Mouse (Mus musculus): ENCODE results near the gene Taf12. TPM values are rescaled to one million over a fixed set of nuclear protein-coding genes. Genes with fewer than 3 reads are reported as not detected.

Taf12 gene
- polyA plus RNA-seq, 1 experiment from 2014 or later, result 52.5 TPM

DNA sequence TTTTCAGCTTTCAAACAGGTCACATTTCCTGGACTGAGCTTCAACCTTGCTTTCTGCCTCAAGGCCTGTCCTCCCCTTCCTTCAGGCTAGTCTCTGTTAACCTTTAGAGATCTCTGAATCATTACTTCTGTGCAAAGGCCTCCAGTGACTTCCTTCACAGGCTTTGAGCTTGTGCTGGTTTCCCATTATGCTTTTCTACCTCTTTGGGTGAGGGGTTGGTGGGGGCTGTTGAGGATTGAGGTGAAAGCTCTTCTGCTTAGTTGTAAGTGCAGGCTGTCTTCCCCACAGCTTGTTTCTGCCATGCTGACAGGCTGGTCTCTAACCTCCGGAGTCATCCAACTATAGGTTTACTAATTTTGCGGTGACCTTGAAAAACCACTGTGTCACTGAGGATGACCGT, 17.8 kb upstream of the Taf12 start:
- WGBS, result 92% methylated on average over 3 of the region's 3 CpGs
- Histone ChIP-seq H3K4me3 (no peak overlapping the region), H3K9ac (no peak overlapping the region), H3K4me1 (peaks cover 16% of the 10 kb centered on the region), H3K4me2 (no peak overlapping the region), H3K36me3 (peaks cover 13% of the 10 kb centered on the region), H3K27me3 (no peaks in the 10 kb centered on the region), H3K27ac (no peak overlapping the region), H3K9me3 (no peaks in the 10 kb centered on the region)
- ATAC-seq (ENCODE audit: insufficient number of reproducible peaks, insufficient read depth, low FRiP score, low TSS enrichment, low read depth), result no peak

DNA sequence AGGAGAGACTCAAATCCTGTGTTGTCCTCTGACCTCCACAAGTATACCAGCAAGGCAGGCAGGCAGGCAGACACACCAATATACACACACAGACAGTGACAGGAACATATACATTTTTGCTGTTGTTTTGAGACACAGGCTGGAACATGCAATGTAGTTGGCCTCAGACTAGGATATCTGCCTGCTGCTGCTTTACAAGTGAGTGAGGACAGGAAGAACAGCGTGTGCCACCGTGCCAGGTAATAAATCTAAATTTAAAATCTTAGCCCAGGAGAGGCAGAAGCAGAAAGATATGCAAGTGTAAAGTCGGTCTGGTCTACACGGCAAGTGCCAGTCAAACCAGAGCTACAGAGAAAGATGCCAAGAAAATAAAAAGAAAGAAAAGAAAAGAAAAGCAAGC, 14.9 kb upstream of the Taf12 start:
- no peak for ATAC-seq (ENCODE audit: insufficient number of reproducible peaks, insufficient read depth, low FRiP score, low TSS enrichment, low read depth)
- Histone ChIP-seq H3K36me3 (0 out of 2 replicates have a peak, but pooled peaks cover 4% of the 10 kb centered on the region), H3K27ac (no peak overlapping the region), H3K27me3 (no peaks in the 10 kb centered on the region), H3K4me2 (peak overlapping the region; percentile 86; the same call in 1 of the 2 replicates), H3K9ac (peak overlapping the region; percentile 37; the same call in 1 of the 2 replicates), H3K9me3 (no peaks in the 10 kb centered on the region), H3K4me1 (peaks cover 22% of the 10 kb centered on the region), H3K4me3 (peak overlapping the region; percentile 78; the same call in 1 of the 2 replicates)
- 90% methylated on average over 4 of the region's 4 CpGs for WGBS

DNA sequence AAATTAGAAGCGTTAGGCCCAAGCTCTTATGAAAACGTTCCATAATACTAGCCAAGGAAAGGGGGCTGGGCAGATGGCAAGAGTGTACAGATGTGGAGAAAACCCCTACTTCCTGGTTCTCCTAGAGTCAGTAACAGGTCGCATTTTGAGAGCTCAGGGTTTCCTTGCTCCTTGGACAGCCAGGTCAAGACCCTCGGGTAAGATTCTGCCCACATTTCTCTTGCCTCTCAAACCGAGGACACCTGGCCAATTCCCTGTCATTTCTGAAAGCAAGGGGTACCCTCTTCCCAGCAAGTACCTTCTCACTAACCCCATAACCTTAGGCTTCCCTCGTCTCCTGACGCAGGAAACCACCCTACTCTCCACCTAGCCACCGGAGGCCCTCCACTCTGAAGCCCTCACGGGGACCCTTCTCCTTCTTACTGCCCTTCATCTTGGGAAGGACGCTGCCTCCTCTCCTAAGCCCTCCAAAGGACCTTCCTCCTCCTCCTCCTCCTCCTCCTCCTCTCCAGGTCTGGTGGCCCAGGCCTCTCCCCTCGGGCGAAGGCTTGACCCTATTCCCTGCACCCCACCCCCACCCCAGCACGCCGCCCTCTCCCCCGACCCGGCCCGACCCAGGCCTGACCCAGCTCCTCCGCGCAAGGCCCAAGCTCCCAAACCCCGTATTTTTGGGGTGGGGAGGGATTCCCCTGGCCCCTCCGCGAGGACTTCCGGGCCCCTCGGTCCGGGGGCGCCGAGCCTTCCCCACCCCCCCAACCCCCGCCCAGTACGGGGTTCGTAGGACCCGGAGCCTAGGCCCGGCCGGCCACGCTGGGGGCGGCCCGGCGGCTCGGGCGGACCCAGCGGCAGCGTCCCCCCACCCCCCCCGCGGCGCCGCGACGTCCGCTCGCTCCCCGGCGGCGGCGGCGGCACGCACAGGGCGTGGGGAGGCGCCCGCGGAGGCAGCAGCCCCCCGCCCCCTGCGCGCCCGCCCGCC, 13.5 kb upstream of the Taf12 start:
- Histone ChIP-seq H3K4me2 (peak overlapping the region; percentile 86), H3K9me3 (no peaks in the 10 kb centered on the region), H3K36me3 (0 out of 2 replicates have a peak, but pooled peaks cover 4% of the 10 kb centered on the region), H3K4me1 (peaks cover 22% of the 10 kb centered on the region), H3K9ac (peak overlapping the region; percentile 94), H3K27ac (peak overlapping the region; percentile 95), H3K27me3 (no peaks in the 10 kb centered on the region), H3K4me3 (peak overlapping the region; percentile 78)
- WGBS, result 2% methylated on average over 27 of the region's 64 CpGs
- peak; percentile 74; the same call in 1 of the 2 replicates for ATAC-seq (ENCODE audit: insufficient number of reproducible peaks, insufficient read depth, low FRiP score, low TSS enrichment, low read depth)

DNA sequence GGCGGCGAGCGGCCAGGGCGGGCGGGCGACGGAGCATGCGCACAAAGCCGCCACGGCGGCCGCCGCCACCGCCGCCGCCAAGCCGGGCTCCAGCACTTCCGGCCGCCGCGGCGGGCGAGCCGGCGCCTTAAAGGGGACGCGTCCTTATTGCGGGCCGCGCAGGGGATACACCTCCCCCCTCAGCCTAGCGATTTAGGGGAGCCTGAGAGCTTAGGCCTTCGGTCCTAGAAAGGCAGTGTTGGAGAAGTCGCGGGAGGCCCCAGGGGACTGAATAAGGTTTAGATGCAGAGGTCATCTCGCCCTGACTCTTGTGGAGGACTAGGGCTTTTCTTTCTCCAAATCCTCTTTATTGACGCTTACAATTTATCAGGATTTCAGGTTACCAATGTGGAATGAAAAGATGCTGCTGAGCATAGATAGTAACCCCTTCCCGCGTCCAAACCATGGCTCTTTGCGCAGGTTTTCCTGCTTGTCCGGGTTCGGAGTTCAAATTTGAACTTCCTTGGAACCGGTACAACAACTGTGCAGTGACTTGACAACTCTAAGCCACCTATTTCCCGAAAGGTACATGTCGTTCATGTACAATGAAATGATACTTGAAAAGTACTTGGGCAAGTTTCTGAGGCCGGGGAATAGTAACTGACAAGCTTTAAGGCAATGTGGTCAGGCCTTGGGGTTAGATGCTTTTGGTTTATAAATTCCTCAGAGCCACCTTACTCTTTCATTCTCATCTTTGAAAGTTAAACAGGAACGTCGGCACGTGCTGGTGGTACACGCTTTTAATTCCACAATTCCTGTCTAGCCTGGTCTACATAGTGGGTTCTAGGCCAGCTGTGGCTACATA, 12.4 kb upstream of the Taf12 start, which contains the start of gene Gmeb1:
Gene Gmeb1 (minus strand): TSS at position 89 of the 844 bp plus-strand sequence.
- Histone ChIP-seq H3K9ac (peak within 1 kb of the TSS; percentile 94), H3K4me1 (peaks cover 22% of the 10 kb centered on the region), H3K36me3 (0 out of 2 replicates have a peak, but pooled peaks cover 4% of the 10 kb centered on the region), H3K9me3 (no peaks in the 10 kb centered on the region), H3K27ac (peak within 1 kb of the TSS; percentile 95), H3K4me2 (peak within 1 kb of the TSS; percentile 86), H3K27me3 (no peaks in the 10 kb centered on the region), H3K4me3 (peak within 1 kb of the TSS; percentile 78)
- 17% methylated on average over 34 of the region's 49 CpGs for WGBS
- ATAC-seq (ENCODE audit: insufficient number of reproducible peaks, insufficient read depth, low FRiP score, low TSS enrichment, low read depth), result peak; percentile 84; the same call in 1 of the 2 replicates

DNA sequence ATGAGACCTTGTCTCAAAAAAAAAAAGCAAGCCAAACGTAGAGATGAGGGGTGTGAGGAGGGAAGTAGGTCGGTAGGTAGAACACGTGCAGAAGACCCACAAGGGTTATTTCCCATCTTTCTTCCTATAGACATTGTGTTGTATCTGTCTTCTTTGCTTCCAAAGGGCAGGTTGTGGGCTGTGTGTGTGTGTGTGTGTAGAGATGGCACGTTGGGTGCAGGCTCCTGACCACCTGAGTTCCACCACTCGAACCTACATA, 11.9 kb upstream of the Taf12 start:
- Histone ChIP-seq H3K9ac (no peak overlapping the region), H3K4me3 (peak overlapping the region; percentile 78), H3K27me3 (no peaks in the 10 kb centered on the region), H3K36me3 (0 out of 2 replicates have a peak, but pooled peaks cover 4% of the 10 kb centered on the region), H3K4me1 (peaks cover 22% of the 10 kb centered on the region), H3K27ac (peak overlapping the region; percentile 86), H3K4me2 (peak overlapping the region; percentile 86), H3K9me3 (no peaks in the 10 kb centered on the region)
- WGBS, result 73% methylated on average over 5 of the region's 5 CpGs
- no peak for ATAC-seq (ENCODE audit: insufficient number of reproducible peaks, insufficient read depth, low FRiP score, low TSS enrichment, low read depth)

DNA sequence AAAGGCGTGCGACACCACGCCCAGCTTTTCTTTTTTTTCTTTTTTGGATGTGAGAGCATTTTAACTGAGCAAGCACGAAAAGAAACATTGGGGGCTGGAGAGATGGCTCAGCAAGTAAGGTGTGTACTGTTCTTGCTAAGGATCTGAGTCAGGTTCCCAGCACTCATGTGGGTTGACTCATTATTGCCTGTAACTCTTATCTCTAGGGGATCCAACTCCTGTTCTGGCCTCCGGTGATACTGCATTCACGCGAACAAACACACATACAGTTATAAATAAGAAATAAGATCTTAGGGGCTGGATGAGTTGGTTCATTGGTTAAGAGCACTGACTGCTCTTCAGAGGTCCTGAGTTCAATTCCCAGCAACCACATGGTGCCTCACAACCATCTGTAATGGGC, 10.9 kb upstream of the Taf12 start:
- Histone ChIP-seq H3K9me3 (no peaks in the 10 kb centered on the region), H3K4me3 (no peak overlapping the region)
- ATAC-seq (ENCODE audit: insufficient number of reproducible peaks, insufficient read depth, low FRiP score, low TSS enrichment, low read depth), result no peak

DNA sequence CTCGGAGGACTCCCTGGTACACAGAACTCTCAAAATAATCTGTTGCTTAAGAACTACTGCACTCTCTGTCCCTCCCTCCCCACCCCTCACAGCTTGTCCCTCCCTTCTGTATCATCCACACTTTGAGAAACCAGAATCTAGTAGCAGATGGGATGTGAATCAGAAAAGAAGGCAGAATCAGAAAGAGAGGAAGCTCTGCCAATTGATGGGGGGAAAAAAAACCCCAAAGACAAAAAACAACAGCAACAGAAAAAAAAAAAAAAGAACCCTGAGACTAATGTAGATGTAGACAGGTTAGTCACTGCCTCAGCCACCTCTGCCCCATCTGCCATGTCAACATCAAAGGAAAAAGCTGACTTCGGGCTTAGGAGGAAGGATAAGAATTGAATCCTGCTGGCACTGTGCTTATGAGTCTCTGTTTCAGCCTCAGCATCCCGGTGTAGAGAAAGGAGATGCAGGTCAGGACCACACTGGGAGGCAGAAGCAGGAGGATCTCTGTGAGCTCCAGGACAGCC, 7.3 kb upstream of the Taf12 start:
- no peaks in the 10 kb centered on the region for H3K27me3 ChIP-seq
- no peak overlapping the region for H3K9ac ChIP-seq
- WGBS, result 71% methylated on average over 3 of the region's 3 CpGs
- H3K27ac ChIP-seq, result no peak overlapping the region
- H3K4me3 ChIP-seq, result no peak overlapping the region
- no peaks in the 10 kb centered on the region for H3K36me3 ChIP-seq
- H3K4me1 ChIP-seq, result peaks cover 8% of the 10 kb centered on the region; the same call in 1 of the 2 replicates
- no peaks in the 10 kb centered on the region for H3K9me3 ChIP-seq
- no peak overlapping the region for H3K4me2 ChIP-seq
- ATAC-seq (ENCODE audit: insufficient number of reproducible peaks, insufficient read depth, low FRiP score, low TSS enrichment, low read depth), result no peak

More for the DNA sequence above, 10.9 kb upstream of the Taf12 start:
- Histone ChIP-seq H3K36me3 (0 out of 2 replicates have a peak, but pooled peaks cover under 1% of the 10 kb centered on the region), H3K4me2 (no peak overlapping the region), H3K27me3 (no peaks in the 10 kb centered on the region), H3K9ac (no peak overlapping the region), H3K4me1 (peaks cover 22% of the 10 kb centered on the region), H3K27ac (no peak overlapping the region)
- 95% methylated on average over 7 of the region's 7 CpGs for WGBS

DNA sequence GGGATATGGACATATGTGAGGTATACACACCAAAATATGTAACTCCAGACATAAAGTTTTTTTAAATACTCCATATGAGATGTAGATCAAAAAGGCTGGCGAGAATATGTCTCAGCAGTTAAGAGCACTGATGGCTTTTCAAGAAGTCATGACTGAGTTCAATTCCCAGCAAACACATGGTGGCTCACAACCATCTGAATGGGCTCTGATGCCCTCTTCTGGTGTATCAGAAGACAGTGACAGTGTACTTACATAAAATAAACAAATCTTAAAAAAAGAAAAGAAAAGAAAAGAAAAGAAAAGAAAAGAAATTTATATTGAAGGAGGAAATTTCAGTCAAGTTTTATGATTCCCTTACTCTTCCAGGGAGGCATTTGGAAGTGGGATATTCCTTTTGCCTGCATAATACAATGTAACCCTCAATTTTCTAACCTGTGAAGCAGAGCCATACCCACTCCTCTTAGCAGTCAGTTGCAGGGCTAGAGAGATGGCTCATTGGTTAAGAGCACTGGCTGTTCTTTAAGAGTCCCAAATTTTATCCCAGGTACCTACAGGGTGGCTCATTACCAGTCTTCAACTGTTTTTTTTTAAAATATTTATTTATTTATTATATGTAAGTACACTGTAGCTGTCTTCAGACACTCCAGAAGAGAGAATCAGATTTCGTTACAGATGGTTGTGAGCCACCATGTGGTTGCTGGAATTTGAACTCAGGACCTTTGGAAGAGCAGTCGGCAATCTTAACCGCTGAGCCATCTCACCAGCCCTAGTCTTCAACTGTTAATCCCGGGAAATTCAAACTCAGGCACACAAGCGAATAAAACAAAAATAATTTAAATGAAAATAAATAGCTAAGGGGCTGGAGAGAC, 5.1 kb upstream of the Taf12 start:
- 8% methylated on average over 6 of the region's 6 CpGs for WGBS
- no peaks in the 10 kb centered on the region for H3K36me3 ChIP-seq
- no peak overlapping the region for H3K4me3 ChIP-seq
- no peak for ATAC-seq (ENCODE audit: insufficient number of reproducible peaks, insufficient read depth, low FRiP score, low TSS enrichment, low read depth)
- H3K27me3 ChIP-seq, result no peaks in the 10 kb centered on the region
- H3K27ac ChIP-seq, result peak overlapping the region; percentile 95
- peak overlapping the region; percentile 60; the same call in 1 of the 2 replicates for H3K4me2 ChIP-seq
- H3K4me1 ChIP-seq, result peaks cover 12% of the 10 kb centered on the region
- H3K9ac ChIP-seq, result no peak overlapping the region
- no peaks in the 10 kb centered on the region for H3K9me3 ChIP-seq

DNA sequence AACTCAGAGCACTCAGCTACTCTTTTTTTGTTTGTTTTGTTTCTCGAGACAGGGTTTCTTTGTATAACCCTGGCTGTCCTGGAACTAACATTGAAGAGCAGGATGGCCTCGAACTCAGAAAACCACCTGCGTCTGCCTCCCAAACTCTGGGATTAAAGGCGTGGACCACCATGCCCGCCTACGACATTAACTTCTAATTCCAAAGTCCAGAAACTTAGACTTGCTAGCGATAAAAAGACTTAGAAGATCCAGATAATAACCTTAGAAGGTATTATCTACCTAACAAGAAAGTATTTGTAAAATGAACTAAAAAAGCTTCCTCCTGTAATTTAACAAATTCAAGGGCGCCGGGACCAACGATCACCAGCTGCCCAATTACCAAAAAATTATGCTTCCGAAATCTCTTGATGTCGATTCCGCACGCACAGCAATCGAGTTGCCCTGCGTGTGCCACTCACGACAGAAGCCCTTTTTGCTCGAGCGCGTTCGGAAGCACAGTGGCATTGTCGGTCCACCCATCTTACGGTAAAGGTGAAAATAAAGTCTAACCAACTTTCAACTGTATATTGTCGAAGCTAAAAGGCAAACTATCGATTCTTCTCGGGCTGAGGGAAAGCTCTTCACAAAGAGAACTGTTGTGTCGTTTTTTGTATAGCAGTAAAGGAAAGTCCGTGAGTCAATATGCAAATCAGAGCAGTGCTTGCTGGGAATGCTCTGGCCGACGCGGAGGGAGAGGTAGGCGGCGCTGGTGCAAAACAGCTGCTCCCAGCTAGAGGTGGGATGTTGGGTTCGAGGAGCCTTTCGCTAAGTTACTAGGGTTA, 4.2 kb upstream of the Taf12 start:
- ATAC-seq (ENCODE audit: insufficient number of reproducible peaks, insufficient read depth, low FRiP score, low TSS enrichment, low read depth), result peak; percentile 74; the same call in 1 of the 2 replicates
- H3K4me1 ChIP-seq, result peaks cover 12% of the 10 kb centered on the region
- no peaks in the 10 kb centered on the region for H3K9me3 ChIP-seq
- H3K4me2 ChIP-seq, result peak overlapping the region; percentile 60
- H3K27me3 ChIP-seq, result no peaks in the 10 kb centered on the region
- H3K9ac ChIP-seq, result peak overlapping the region; percentile 67
- under 1% methylated on average over 35 of the region's 35 CpGs for WGBS
- peak overlapping the region; percentile 35 for H3K4me3 ChIP-seq
- H3K27ac ChIP-seq, result peak overlapping the region; percentile 95
- no peaks in the 10 kb centered on the region for H3K36me3 ChIP-seq

DNA sequence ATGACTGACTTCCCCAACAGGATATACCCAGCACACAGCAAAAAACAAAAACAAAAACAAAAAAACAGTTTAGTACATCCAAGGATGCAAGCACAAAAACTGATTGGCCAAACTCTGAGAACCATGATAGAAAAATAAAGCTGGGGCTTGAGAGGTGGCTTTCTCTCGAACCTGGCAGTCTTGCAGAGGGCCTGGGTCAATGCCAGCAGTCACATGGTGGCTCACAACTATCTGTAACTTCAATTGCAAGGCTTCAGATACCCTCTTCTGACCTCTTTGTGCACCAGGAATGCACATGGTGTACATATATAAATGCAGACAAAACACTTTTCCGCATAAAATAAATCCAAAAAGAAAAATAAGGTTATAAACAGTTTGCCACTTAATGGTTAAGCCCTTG, 1.0 kb upstream of the Taf12 start:
- Histone ChIP-seq H3K36me3 (no peaks in the 10 kb centered on the region), H3K4me3 (peak overlapping the region; percentile 87), H3K27ac (no peak overlapping the region), H3K4me1 (peaks cover 19% of the 10 kb centered on the region), H3K9ac (peak overlapping the region; percentile 91), H3K27me3 (no peaks in the 10 kb centered on the region), H3K9me3 (no peaks in the 10 kb centered on the region), H3K4me2 (peak overlapping the region; percentile 87)
- 67% methylated on average over 2 of the region's 2 CpGs for WGBS
- ATAC-seq (ENCODE audit: insufficient number of reproducible peaks, insufficient read depth, low FRiP score, low TSS enrichment, low read depth), result no peak
